Mouse (Mus musculus): ENCODE measurements around the gene Tedc2.

- TF ChIP-seq CTCF (IDR thresholded peaks at IDR 0.05) (no peak), EP300 (IDR thresholded peaks at IDR 0.05) (no peak)
Measured at GRCm38 (mm10) chr17:24167891-24168505, 52.7 kb downstream of the Tedc2 start.

Measured in lung, postnatal 0 days (tissue).